Mouse (Mus musculus) myocyte (in vitro differentiated cells): ENCODE data around the gene Cyp2j12. TPM values are rescaled to one million over a fixed set of nuclear protein-coding genes. Genes with fewer than 3 reads are reported as not detected.

ENCODE experiments used
- H3K27me3 ChIP-seq: one replicate; pipeline ENCODE4 v1.6.1; 2011; ENCODE audit not compliant: control insufficient read depth, insufficient read depth, insufficient read length
- H3K36me3 ChIP-seq: one replicate; pipeline ENCODE4 v1.6.1; 2011; ENCODE audit not compliant: control insufficient read depth, insufficient read depth
- H3K4me2 ChIP-seq: one replicate; pipeline ENCODE4 v1.6.1; 2011; ENCODE audit warnings: low read depth, control low read depth
- H3K4me3 ChIP-seq: one replicate; pipeline ENCODE4 v1.5.1; 2011; ENCODE audit warnings: mild to moderate bottlenecking, control low read depth, moderate library complexity
- H3K79me2 ChIP-seq: one replicate; pipeline ENCODE4 v1.6.1; 2011; ENCODE audit not compliant: control insufficient read depth, insufficient read depth
- H3ac ChIP-seq: one replicate; pipeline ENCODE4 v1.6.1; 2011; ENCODE audit not compliant: control insufficient read depth, insufficient read length
- CEBPB ChIP-seq: IDR thresholded peaks from 2 replicates; pipeline ENCODE4 v1.6.1; 2011; ENCODE audit warnings: mild to moderate bottlenecking, moderate library complexity; ENCODE audit not compliant: poor library complexity, insufficient read depth, severe bottlenecking
- E2F4 ChIP-seq: IDR thresholded peaks from one replicate; pipeline ENCODE4 v1.6.1; 2011; ENCODE audit warnings: mild to moderate bottlenecking, control low read depth, moderate library complexity; ENCODE audit not compliant: insufficient read depth
- MAX ChIP-seq: IDR thresholded peaks from one replicate; pipeline ENCODE4 v1.6.1; 2011; ENCODE audit warnings: low read depth, mild to moderate bottlenecking, control low read depth
- MYOD1 ChIP-seq, 3 experiments: IDR thresholded peaks; one replicate each; pipeline ENCODE4 v1.6.1; 2011; ENCODE audit warnings: control low read depth in 2 of 3, low read depth in 2 of 3, mild to moderate bottlenecking in 2 of 3, moderate library complexity in 1 of 3; ENCODE audit not compliant: insufficient read length in 2 of 3, control insufficient read depth in 1 of 3
- MYOG ChIP-seq, 3 experiments: IDR thresholded peaks; one replicate each; pipeline ENCODE4 v1.6.1; 2011; ENCODE audit warnings: control low read depth in 2 of 3, low read depth in 2 of 3, mild to moderate bottlenecking in 2 of 3; ENCODE audit not compliant: insufficient read length in 2 of 3, control insufficient read depth in 1 of 3, insufficient read depth in 1 of 3
- POLR2A ChIP-seq: IDR thresholded peaks from one replicate; pipeline ENCODE4 v1.6.1; 2011; ENCODE audit warnings: low read depth, mild to moderate bottlenecking, control low read depth, moderate library complexity; ENCODE audit not compliant: insufficient read length
- POLR2AphosphoS2 ChIP-seq: IDR thresholded peaks from one replicate; pipeline ENCODE4 v1.6.1; 2011; ENCODE audit warnings: low read depth, control low read depth; ENCODE audit not compliant: insufficient read length
- REST ChIP-seq: IDR thresholded peaks from one replicate; pipeline ENCODE4 v1.6.1; 2011; ENCODE audit warnings: mild to moderate bottlenecking, control low read depth, moderate library complexity; ENCODE audit not compliant: insufficient read depth, insufficient read length
- SRF ChIP-seq: IDR thresholded peaks from one replicate; pipeline ENCODE4 v1.6.1; 2011; ENCODE audit warnings: low read depth; ENCODE audit not compliant: control insufficient read depth, insufficient read length
- TCF12 ChIP-seq: IDR thresholded peaks from one replicate; pipeline ENCODE4 v1.6.1; 2011; ENCODE audit warnings: mild to moderate bottlenecking, control low read depth; ENCODE audit not compliant: poor library complexity, insufficient read depth, severe bottlenecking
- TCF3 ChIP-seq: IDR thresholded peaks from one replicate; pipeline ENCODE4 v1.6.1; 2011; ENCODE audit warnings: low read depth, control low read depth; ENCODE audit not compliant: insufficient read length
- USF1 ChIP-seq: IDR thresholded peaks from one replicate; pipeline ENCODE4 v1.6.1; 2011; ENCODE audit warnings: low read depth, mild to moderate bottlenecking, control low read depth, moderate library complexity
- polyA plus RNA-seq: library from polyadenylated mRNA; unstranded; fragments of >200 nt; fragmentation: generic; extraction: Trizol; gene quantifications from one replicate; pipeline ENCODE4 v1.2.1, GENCODE M21; 2012; ENCODE audit warnings: missing spikeins

Cyp2j12 gene
- polyA plus RNA-seq, 1 experiment, result not detected

- no peak overlapping the region for H3K4me3 ChIP-seq
- no peak overlapping the region for H3ac ChIP-seq
- H3K27me3 ChIP-seq, result no peaks in the 10 kb centered on the region
- no peaks in the 10 kb centered on the region for H3K79me2 ChIP-seq
- TF ChIP-seq MYOD1 (IDR thresholded peaks at IDR 0.05; ENCODE audit: control insufficient read depth in 1 of 3, insufficient read length in 2 of 3, low read depth in 2 of 3) (no peak), USF1 (no peak), POLR2AphosphoS2 (no peak), REST (no peak), MYOG (IDR thresholded peaks at IDR 0.05; ENCODE audit: control insufficient read depth in 1 of 3, insufficient read depth in 1 of 3, insufficient read length in 2 of 3, low read depth in 2 of 3) (no peak), TCF12 (no peak), MAX (no peak), CEBPB (no peak), SRF (no peak), TCF3 (no peak), E2F4 (no peak)
- no peak overlapping the region for H3K4me2 ChIP-seq
- H3K36me3 ChIP-seq, result no peaks in the 10 kb centered on the region
These were observed 62.6 kb downstream of the Cyp2j12 start for GRCm38 (mm10) chr4:96078308-96078707.

- TF ChIP-seq TCF12 (no peak), MYOG (IDR thresholded peaks at IDR 0.05; ENCODE audit: control insufficient read depth in 1 of 3, insufficient read depth in 1 of 3, insufficient read length in 2 of 3, low read depth in 2 of 3) (peak in 1 of 3 experiments; percentile 23)
- no peaks in the 10 kb centered on the region for H3K27me3 ChIP-seq
- no peaks in the 10 kb centered on the region for H3K36me3 ChIP-seq
- no peak within 1 kb of the TSS for H3K4me2 ChIP-seq
- no peak within 1 kb of the TSS for H3ac ChIP-seq
- no peaks in the 10 kb centered on the region for H3K79me2 ChIP-seq
- no peak within 1 kb of the TSS for H3K4me3 ChIP-seq
These were observed 63.5 kb downstream of the Cyp2j12 start, which contains the start of gene Cyp2j13 for GRCm38 (mm10) chr4:96077261-96078125. Gene Cyp2j13 (minus strand): TSS chr4:96077546.

GRCm38 (mm10) chr4:96062045-96062444 lies 78.9 kb downstream of the Cyp2j12 start:
- H3K79me2 ChIP-seq, result no peaks in the 10 kb centered on the region

GRCm38 (mm10) chr4:96060106-96060505 lies 80.8 kb downstream of the Cyp2j12 start:
- TF ChIP-seq POLR2A (no peak), TCF3 (no peak), MAX (no peak), MYOD1 (IDR thresholded peaks at IDR 0.05; ENCODE audit: control insufficient read depth in 1 of 3, insufficient read length in 2 of 3, low read depth in 2 of 3) (no peak), USF1 (no peak), REST (no peak), E2F4 (no peak), SRF (no peak), MYOG (IDR thresholded peaks at IDR 0.05; ENCODE audit: control insufficient read depth in 1 of 3, insufficient read depth in 1 of 3, insufficient read length in 2 of 3, low read depth in 2 of 3) (no peak), TCF12 (no peak)
- H3ac ChIP-seq, result no peak overlapping the region
- no peak overlapping the region for H3K4me3 ChIP-seq
- no peaks in the 10 kb centered on the region for H3K36me3 ChIP-seq
- no peak overlapping the region for H3K4me2 ChIP-seq
- H3K27me3 ChIP-seq, result no peaks in the 10 kb centered on the region
- H3K79me2 ChIP-seq, result no peaks in the 10 kb centered on the region

More at GRCm38 (mm10) chr4:96062045-96062444, 78.9 kb downstream of the Cyp2j12 start:
- H3K36me3 ChIP-seq, result no peaks in the 10 kb centered on the region
- TF ChIP-seq USF1 (no peak), POLR2A (no peak), SRF (no peak), MYOD1 (IDR thresholded peaks at IDR 0.05; ENCODE audit: control insufficient read depth in 1 of 3, insufficient read length in 2 of 3, low read depth in 2 of 3) (no peak), MYOG (IDR thresholded peaks at IDR 0.05; ENCODE audit: control insufficient read depth in 1 of 3, insufficient read depth in 1 of 3, insufficient read length in 2 of 3, low read depth in 2 of 3) (no peak), E2F4 (no peak), CEBPB (no peak), POLR2AphosphoS2 (no peak)
- no peaks in the 10 kb centered on the region for H3K27me3 ChIP-seq
- H3K4me2 ChIP-seq, result no peak overlapping the region
- no peak overlapping the region for H3ac ChIP-seq
- H3K4me3 ChIP-seq, result no peak overlapping the region

Other genes starting within 250 kb of the Cyp2j12 start
- gene Hook1, start 173.9 kb downstream of the Cyp2j12 start, polyA plus RNA-seq, result 0.10 TPM
- not detected for gene Cyp2j13, start 63.6 kb downstream of the Cyp2j12 start, polyA plus RNA-seq
- not detected for gene Cyp2j7, start 95.5 kb upstream of the Cyp2j12 start, polyA plus RNA-seq
- gene Cyp2j11, start 207.5 kb upstream of the Cyp2j12 start, polyA plus RNA-seq, result not detected